ENCODE assay signal across 26 mouse cellular contexts in genomic region chr1:179808300-179808699, GRCm38 (mm10). TPM values are rescaled to one million over a fixed set of nuclear protein-coding genes. Genes with fewer than 3 reads are reported as not detected.
A peak's percentile ranks its signal among the peaks of the same experiment; 100 is the strongest.
DNase-seq lines count a peak whose midpoint lies in the region; ATAC-seq and TF ChIP-seq lines count a peak whose summit lies in the region.
"Had no signal": no experiment of that assay in that cellular context is flagged by ENCODE, and none has a peak within 500 bp of the region (broad histone marks: within the 10 kb centered on the region; RNA-seq: fewer than 3 reads in every experiment).

No protein-coding gene starts in this region.

- H3K27me3 ChIP-seq in liver, embryonic 11.5 days (replicated peaks; ENCODE audit: control insufficient read depth, insufficient read depth, low read length) = no peaks in the 10 kb centered on the region
- no peaks in the 10 kb centered on the region for H3K27me3 ChIP-seq in liver, embryonic 13.5 days
- H3K27me3 ChIP-seq in liver, postnatal 0 days (ENCODE audit: insufficient read depth, low read length) = no peaks in the 10 kb centered on the region
- H3K27me3 ChIP-seq: embryonic facial prominence, embryonic 13.5 days; forebrain, embryonic 13.5 days; heart, embryonic 12.5 days; hindbrain, embryonic 15.5 days had no signal

- TF ChIP-seq EP300 in liver, postnatal 0 days (IDR thresholded peaks at IDR 0.05; ENCODE audit: low read depth) = peak; percentile 77

- H3K27ac ChIP-seq in liver, embryonic 11.5 days (ENCODE audit: low read depth, low read length) = peak overlapping the region; percentile 71
- peak overlapping the region; percentile 70 for H3K27ac ChIP-seq in liver, embryonic 13.5 days
- no peak overlapping the region for H3K27ac ChIP-seq in liver, postnatal 0 days (ENCODE audit: low read depth)
- H3K27ac ChIP-seq: embryonic facial prominence, embryonic 13.5 days; forebrain, embryonic 13.5 days; heart, adult 2 months; hindbrain, embryonic 10.5 days; hindbrain, embryonic 15.5 days had no signal

- no peak for ATAC-seq in liver, embryonic 11.5 days (replicated peaks; ENCODE audit: low FRiP score)
- no peak for ATAC-seq in liver, embryonic 13.5 days (ENCODE audit: low read depth)
- no peak for ATAC-seq in liver, postnatal 0 days
- no peak for ATAC-seq in monocyte, adult 5-6 weeks (replicated peaks; ENCODE audit: insufficient number of reproducible peaks, low FRiP score, low TSS enrichment, poor library complexity, severe bottlenecking)
- ATAC-seq: CD4-positive, CD25-positive, alpha-beta regulatory T cell, adult 4 months; forebrain, embryonic 13.5 days; forebrain, postnatal 0 days had no signal

- H3K4me3 ChIP-seq in liver, embryonic 11.5 days (ENCODE audit: low read depth, low read length) = no peak overlapping the region
- no peak overlapping the region for H3K4me3 ChIP-seq in liver, embryonic 13.5 days (replicated peaks)
- H3K4me3 ChIP-seq in liver, postnatal 0 days (ENCODE audit: low read depth, low read length) = no peak overlapping the region
- H3K4me3 ChIP-seq: embryonic facial prominence, embryonic 13.5 days; forebrain, embryonic 13.5 days; heart, adult 2 months; heart, embryonic 12.5 days; hindbrain, embryonic 10.5 days; hindbrain, embryonic 15.5 days had no signal

- 35% methylated on average over 3 of the region's 3 CpGs for WGBS in liver, embryonic 11.5 days
- WGBS in liver, embryonic 13.5 days (ENCODE audit: insufficient replicate concordance) = 21% methylated on average over 3 of the region's 3 CpGs
- WGBS in liver, postnatal 0 days (ENCODE audit: insufficient replicate concordance) = 51% methylated on average over 3 of the region's 3 CpGs

- peak overlapping the region; percentile 12; the same call in 1 of the 2 replicates for H3K4me2 ChIP-seq in liver, embryonic 11.5 days
- H3K4me2 ChIP-seq in liver, embryonic 13.5 days = no peak overlapping the region
- H3K4me2 ChIP-seq in liver, postnatal 0 days (ENCODE audit: low read depth, low read length) = no peak overlapping the region
- H3K4me2 ChIP-seq: embryonic facial prominence, embryonic 13.5 days; forebrain, embryonic 13.5 days; heart, embryonic 12.5 days; hindbrain, embryonic 15.5 days had no signal

- H3K9me3 ChIP-seq in liver, embryonic 11.5 days (ENCODE audit: control insufficient read depth, low read length) = no peaks in the 10 kb centered on the region
- H3K9me3 ChIP-seq in liver, embryonic 13.5 days (replicated peaks) = no peaks in the 10 kb centered on the region
- no peaks in the 10 kb centered on the region for H3K9me3 ChIP-seq in liver, postnatal 0 days (ENCODE audit: low read length)
- H3K9me3 ChIP-seq: embryonic facial prominence, embryonic 13.5 days; forebrain, embryonic 13.5 days; G1E; heart, embryonic 12.5 days; hindbrain, embryonic 10.5 days; hindbrain, embryonic 15.5 days had no signal

- no peaks in the 10 kb centered on the region for H3K36me3 ChIP-seq in liver, embryonic 11.5 days (ENCODE audit: control insufficient read depth, insufficient read depth, low read length)
- no peaks in the 10 kb centered on the region for H3K36me3 ChIP-seq in liver, embryonic 13.5 days
- no peaks in the 10 kb centered on the region for H3K36me3 ChIP-seq in liver, postnatal 0 days (replicated peaks; ENCODE audit: insufficient read depth, low read length)
- H3K36me3 ChIP-seq: embryonic facial prominence, embryonic 13.5 days; G1E; heart, embryonic 12.5 days; hindbrain, embryonic 10.5 days; hindbrain, embryonic 15.5 days had no signal

- DNase-seq in liver, embryonic 11.5 days (ENCODE audit: low spot score) = no peak
- no peak for DNase-seq in liver
- no peak for DNase-seq in liver, embryonic 13.5 days
- DNase-seq in liver, postnatal 0 days = no peak
- DNase-seq in retina, postnatal 1 day = no peak
- DNase-seq in adrenal gland, postnatal 25 days = no peak
- DNase-seq: adrenal gland, postnatal 10 days; B cell, adult 2 months; cerebellum, adult 11-12 months; cerebellum, adult 9-11 months; cerebellum, postnatal 36 days; forebrain, postnatal 0 days; gastrocnemius, postnatal 14 days; heart, adult 2 months had no signal

- no peak for TF ChIP-seq CTCF in liver, postnatal 0 days (IDR thresholded peaks at IDR 0.05; ENCODE audit: low read depth)

- peaks cover 33% of the 10 kb centered on the region for H3K4me1 ChIP-seq in liver, embryonic 11.5 days (replicated peaks; ENCODE audit: control insufficient read depth, insufficient read depth, low read length)
- H3K4me1 ChIP-seq in liver, embryonic 13.5 days (replicated peaks) = peaks cover 76% of the 10 kb centered on the region
- peaks cover 19% of the 10 kb centered on the region for H3K4me1 ChIP-seq in liver, postnatal 0 days (ENCODE audit: insufficient read depth)

- H3K9ac ChIP-seq in liver, embryonic 11.5 days (ENCODE audit: low read depth, low read length) = no peak overlapping the region
- H3K9ac ChIP-seq in liver, embryonic 13.5 days = 0 out of 2 replicates have a peak overlapping the region, but pooled peaks have one; percentile 18
- no peak overlapping the region for H3K9ac ChIP-seq in liver, postnatal 0 days (replicated peaks)
- H3K9ac ChIP-seq: embryonic facial prominence, embryonic 13.5 days; forebrain, embryonic 13.5 days; forebrain, postnatal 0 days; heart, embryonic 12.5 days; hindbrain, embryonic 15.5 days had no signal

RNA-seq across cellular contexts. Expression of gene Ahctf1, which starts 4.8 kb away (rescaled TPM):
- polyA plus RNA-seq in liver, embryonic 11.5 days (2014; fragmentation: Nextera tagmentation; extraction: Ambion mirVana) = 52.9 and 54.6 TPM in 2 replicates
- polyA plus RNA-seq in liver, embryonic 13.5 days (2015; fragmentation: Nextera tagmentation; extraction: Ambion mirVana) = 19.7 and 21.7 TPM in 2 replicates
- polyA plus RNA-seq in liver, postnatal 0 days (2015; fragmentation: Nextera tagmentation; extraction: Ambion mirVana) = 8.1 and 9.2 TPM in 2 replicates
- total RNA-seq in monocyte, adult 5-6 weeks (2017) = 47.6 to 87.5 TPM (median 56.5 TPM) in 3 replicates
- 38.1 and 41.6 TPM in 2 replicates for total RNA-seq in adrenal gland, postnatal 25 days (2021)

RNA-seq across cellular contexts. Expression of gene Gm10518, which starts 5.1 kb away (rescaled TPM):
- polyA plus RNA-seq in liver, embryonic 11.5 days (2014; fragmentation: Nextera tagmentation; extraction: Ambion mirVana) = 0.38 and 0.51 TPM in 2 replicates
- 0.10 and 0.24 TPM in 2 replicates for polyA plus RNA-seq in liver, embryonic 13.5 days (2015; fragmentation: Nextera tagmentation; extraction: Ambion mirVana)
- polyA plus RNA-seq in liver, postnatal 0 days (2015; fragmentation: Nextera tagmentation; extraction: Ambion mirVana) = 0.09 TPM in 1 of 2 replicates, not detected in the other
- total RNA-seq in monocyte, adult 5-6 weeks (2017) = 0.58 TPM in 1 of 3 replicates, not detected in the others
- total RNA-seq in adrenal gland, postnatal 25 days (2021) = not detected in 2 replicates
- total RNA-seq: adrenal gland, postnatal 10 days; forebrain, postnatal 0 days; gastrocnemius, adult 18-20 months; gastrocnemius, postnatal 14 days; heart, adult 2 months; heart, postnatal 25 days had no signal
- polyA plus RNA-seq: CD4-positive, CD25-positive, alpha-beta regulatory T cell, adult 4 months; forebrain, embryonic 13.5 days; forebrain, postnatal 0 days; G1E; gonadal fat pad, adult 2 months; heart, adult 2 months; heart, embryonic 12.5 days; heart, embryonic 16.5 days had no signal
